Mouse (Mus musculus): ENCODE data around the gene Slc25a4. TPM values are rescaled to one million over a fixed set of nuclear protein-coding genes. Genes with fewer than 3 reads are reported as not detected.

Gene Slc25a4
- total RNA-seq, 2 experiments from 2014 or later = 526 to 616 TPM

DNA sequence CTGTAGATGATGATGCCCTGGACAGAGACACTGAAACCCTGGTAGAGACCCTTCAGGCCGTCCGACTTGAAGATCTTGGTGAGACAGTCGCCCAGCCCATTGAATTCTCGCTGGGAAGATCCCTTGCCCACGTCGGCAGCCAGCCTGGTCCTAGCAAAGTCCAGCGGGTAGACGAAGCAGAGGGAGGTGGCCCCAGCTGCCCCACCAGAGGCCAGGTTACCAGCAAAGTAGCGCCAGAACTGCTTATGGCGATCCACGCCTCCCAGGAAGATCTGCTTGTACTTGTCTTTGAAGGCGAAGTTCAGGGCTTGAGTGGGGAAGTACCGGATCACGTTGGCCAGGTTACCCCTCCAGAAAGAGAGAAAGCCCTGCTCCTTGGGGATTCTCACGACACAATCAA lies 2.0 kb downstream of the Slc25a4 start:
- intact Hi-C loops (cut with DNase I) = no loop called here
- DNase-seq (ENCODE audit: low spot score in 2 of 2) = peak in 1 of 2 experiments; percentile 26

DNA sequence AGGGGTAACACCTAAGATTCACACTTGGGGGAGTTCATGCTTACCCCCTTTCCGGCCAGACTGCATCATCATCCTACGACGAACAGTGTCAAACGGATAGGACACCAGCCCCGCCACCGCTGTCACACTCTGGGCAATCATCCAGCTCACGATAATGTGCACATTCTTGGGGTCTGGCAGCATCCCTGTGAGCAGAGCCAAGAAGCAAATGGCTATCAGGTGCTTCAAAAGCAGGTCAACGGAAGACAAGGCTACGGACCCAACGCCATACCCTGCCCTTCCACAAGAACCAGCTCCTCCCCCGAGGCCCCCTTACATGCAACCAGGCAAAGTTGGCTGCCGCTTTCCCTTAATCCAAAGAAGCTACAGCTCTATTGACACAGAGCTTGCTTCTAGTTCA lies 2.7 kb downstream of the Slc25a4 start:
- intact Hi-C loops (cut with DNase I) = no loop called here
- DNase-seq (ENCODE audit: low spot score in 2 of 2) = peak; percentile 38 to 53

DNA sequence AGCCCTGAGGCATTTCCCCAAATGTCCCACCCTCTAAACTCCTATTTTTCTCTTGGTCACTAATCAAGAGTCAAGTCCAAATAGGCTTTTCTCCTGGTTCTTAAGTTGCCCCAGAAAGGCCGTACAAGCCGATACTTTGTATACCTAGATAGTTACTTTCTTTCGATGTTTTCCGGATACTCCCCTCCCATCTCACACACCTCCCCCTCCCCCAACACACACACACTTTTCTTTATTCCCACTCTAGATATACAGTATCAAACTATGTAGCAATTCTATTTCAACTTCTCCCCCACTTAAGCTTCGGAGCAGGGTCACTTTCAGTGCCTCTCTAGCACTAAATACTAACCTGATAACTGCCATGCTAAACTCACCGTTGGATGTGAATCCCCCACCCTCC lies 5.0 kb downstream of the Slc25a4 start:
- intact Hi-C loops (cut with DNase I) = no loop called here
- no peak for DNase-seq (ENCODE audit: low spot score in 2 of 2)

DNA sequence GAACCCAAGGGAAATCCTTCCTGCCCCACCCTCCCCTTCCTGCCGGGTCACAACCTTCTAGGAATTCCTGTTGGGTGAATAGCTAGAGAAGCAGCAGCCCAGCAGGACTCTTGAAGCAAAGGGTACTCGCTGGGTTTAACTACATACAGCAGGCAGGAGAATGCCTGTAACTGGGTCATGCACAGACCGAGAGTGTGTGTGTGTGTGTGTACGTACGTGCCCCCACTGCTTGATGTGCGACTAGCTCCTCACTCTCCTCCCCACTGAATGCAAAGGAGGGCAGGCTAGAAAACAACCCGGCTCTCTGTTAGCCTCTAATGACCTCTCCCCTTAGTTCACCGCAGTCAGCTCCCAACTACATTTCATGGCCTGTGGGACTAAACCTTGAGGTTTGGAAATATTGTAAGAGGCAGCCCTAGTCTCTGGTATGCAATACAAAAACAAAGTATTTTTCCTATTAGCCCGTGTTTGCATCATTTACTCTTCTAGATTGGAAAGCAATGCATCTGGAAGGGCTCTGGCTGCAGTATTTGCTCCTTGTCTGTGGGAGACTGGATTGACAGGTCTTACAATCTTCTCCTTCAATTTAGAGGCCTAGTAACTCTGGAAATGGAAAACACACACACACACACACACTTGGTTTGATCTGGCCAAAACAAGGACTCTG lies 6.0 kb downstream of the Slc25a4 start:
- intact Hi-C loops (cut with DNase I) = no loop called here
- DNase-seq (ENCODE audit: low spot score in 2 of 2) = no peak

DNA sequence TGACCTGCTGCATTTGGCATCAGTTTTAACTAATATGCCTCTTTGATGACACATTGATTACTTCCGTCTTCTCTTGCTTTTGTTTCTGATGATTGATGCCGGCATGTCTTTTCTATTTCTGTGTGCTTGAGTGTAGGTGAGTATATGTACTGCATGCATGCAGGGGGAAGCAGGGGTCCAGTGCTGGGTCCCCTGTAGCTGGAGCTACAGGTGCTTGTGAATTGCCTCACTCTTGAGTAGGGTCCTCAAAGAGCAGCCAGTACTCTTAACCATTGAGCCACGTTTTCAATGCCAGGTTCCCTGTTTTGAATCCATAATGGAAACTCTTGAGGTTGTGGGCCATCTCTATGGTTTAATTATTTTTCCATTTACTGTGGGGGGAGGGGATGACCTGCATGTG lies 6.8 kb downstream of the Slc25a4 start:
- DNase-seq (ENCODE audit: low spot score in 2 of 2) = no peak
- intact Hi-C loops (cut with DNase I) = no loop called here

DNA sequence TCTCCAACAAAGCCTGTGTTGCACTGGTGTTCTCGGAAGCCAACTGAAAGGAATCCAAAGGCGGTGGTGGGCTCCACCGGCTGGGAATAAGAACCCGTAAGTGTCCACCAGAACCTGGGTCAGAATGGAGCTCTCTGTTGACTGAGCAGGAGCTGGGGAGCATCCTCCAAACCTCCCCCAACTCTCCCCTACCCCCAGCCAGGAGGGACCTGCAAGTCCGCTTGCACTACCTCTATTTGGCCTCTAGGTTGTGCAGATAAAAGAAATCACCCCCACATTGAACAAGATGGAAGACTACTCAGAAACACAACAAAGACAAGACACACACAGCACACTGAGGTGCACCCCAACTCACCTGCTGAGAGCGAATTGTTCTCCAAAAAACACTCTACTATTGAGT lies 8.7 kb downstream of the Slc25a4 start:
- intact Hi-C loops (cut with DNase I) = no loop called here

DNA sequence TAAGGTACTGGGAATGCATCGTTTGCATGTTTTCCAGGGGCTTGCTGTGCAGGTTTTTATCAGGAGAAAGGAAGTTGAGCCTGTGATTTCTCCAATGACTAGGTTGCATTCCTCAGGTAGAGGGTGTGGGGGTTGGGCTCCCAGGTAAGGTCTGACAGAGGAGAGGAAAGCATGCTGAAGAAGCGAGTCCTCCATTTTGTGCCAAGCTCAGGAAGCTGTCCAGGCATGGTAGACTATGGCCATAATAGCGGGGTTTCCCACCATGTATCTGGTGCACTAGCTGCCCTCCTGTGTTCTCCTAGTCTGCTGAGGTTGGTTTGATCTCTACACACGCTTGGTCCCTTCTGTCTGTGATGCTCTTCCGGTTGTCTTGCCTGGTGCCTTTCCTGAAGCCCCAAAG lies 13.4 kb downstream of the Slc25a4 start:
- intact Hi-C loops (cut with DNase I) = no loop called here
- DNase-seq (ENCODE audit: low spot score in 2 of 2) = no peak

More for the DNA sequence above, 8.7 kb downstream of the Slc25a4 start:
- no peak for DNase-seq (ENCODE audit: low spot score in 2 of 2)

DNA sequence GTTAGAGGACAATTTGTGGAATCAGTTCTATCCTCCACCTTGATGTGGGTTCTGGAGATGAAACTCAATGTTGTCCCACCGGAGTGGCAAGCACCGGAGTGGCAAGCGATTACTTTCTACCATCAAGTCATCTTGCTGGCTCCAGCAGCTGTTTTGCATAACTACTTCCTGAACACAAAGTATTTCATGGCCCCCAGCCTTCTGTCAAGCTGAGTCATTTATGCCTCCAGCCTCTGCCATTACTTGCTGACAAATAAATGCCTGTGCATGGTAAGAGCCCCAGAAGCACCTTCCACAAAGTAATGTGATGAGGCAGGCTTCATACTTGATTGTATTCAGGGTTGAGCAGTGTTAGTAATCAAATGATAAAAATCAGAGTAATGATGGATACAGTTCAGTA lies 14.2 kb downstream of the Slc25a4 start:
- DNase-seq (ENCODE audit: low spot score in 2 of 2) = no peak

DNA sequence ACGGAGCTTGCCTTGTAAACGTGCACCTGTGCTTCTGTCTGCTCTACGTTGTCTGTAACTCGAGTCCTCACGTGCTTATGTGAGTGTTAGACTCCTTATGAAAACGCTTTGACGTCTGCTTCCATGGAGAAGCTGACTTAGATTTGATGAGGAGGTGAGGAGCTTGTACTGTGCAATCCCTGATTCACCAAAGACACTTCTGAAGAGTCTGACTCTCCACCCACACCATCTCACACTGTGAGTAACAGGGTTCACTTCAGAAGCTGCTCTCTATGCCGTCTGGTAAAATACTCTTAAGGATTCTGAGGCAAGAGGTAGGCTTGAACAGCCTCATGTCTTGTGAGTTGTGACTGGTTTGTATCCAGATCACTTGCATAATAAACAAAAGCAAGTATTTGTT lies 18.0 kb downstream of the Slc25a4 start:
- intact Hi-C loops (cut with DNase I) = no loop called here

More for the DNA sequence above, 14.2 kb downstream of the Slc25a4 start:
- intact Hi-C loops (cut with DNase I) = no loop called here

DNA sequence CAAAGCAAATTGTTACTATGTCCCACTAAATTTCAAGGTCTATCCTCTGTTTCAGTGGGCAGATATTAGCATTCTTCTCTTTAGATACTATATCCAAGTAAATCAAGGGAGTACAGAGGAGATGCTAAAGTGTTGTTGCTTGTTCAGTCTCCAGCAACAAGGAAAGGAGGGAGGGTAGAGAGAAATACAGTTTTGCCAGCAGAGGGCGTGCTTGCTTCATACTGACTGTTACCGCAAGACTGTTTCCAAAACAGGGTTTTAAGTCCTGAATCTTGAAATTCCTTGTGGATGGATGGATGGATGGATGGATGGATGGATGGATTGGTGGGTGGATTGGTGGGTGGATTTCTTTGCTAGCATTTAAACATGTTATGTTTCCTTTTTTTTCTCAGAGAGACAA lies 25.7 kb downstream of the Slc25a4 start:
- DNase-seq (ENCODE audit: low spot score in 2 of 2) = peak in 1 of 2 experiments; percentile 50
- intact Hi-C loops (cut with DNase I) = loop anchor here (5.0 kb wide), 1 partner anchor 52 kb away; no protein-coding TSS in a partner anchor

More for the DNA sequence above, 18.0 kb downstream of the Slc25a4 start:
- no peak for DNase-seq (ENCODE audit: low spot score in 2 of 2)

DNA sequence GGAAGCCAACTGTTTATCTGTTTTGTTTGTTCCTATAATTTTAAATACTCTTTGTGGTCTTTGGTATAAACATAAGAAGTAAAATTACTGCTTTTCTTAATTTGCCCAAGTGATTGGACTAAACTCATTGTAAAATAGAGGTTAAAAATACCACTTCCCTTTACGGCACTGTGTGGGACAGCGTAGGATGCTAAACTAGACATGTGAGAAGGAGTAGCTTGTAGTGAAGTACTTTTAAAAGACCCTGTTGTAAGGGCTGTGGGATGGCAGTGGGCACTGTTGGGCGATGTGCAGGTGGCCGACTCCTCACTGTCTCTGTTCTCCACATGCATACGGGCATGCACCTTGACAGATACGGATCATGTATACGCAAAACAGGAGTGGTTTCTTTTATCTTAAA lies 30.9 kb downstream of the Slc25a4 start:
- peak in 1 of 2 experiments; percentile 32 for DNase-seq (ENCODE audit: low spot score in 2 of 2)
- intact Hi-C loops (cut with DNase I) = no loop called here

DNA sequence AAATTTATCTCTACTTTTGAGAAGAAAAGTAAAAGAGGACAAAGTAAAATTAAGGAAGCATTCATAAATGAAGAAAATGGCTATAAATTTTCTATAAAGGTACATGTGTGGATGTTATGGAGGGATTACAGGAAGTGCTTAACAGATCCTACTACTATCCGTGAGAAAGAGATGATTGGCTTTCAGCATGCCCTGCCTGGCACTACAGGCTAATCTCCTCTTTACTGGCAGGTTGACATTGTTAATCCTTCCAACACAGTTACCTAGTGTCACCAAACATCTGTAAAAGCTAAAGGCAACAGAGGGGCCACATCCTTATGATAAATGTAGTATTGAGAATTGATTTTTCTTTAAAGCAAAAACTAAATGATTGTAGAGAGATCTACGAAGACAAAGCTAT lies 37.4 kb downstream of the Slc25a4 start:
- intact Hi-C loops (cut with DNase I) = no loop called here
- no peak for DNase-seq (ENCODE audit: low spot score in 2 of 2)

DNA sequence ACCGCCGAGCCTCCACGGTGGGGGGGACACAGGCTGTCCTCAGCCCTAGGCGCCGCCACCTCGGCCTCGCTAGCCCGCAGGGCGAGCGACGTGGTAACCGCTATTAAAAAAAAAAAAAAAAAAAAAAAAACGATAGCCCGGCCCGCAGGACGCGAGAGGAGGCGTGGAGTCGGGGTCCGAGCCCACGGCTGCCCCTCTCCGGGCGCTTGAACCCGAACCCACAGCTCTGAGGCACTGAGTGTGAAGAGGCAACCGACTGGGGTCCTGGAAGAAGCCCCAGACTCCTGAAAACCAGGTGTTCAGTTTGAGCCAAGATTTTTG lies 47.3 kb downstream of the Slc25a4 start:
- intact Hi-C loops (cut with DNase I) = loop anchor here (1.0 to 5.0 kb wide), 2 partner anchors 46 to 162 kb away; no protein-coding TSS in a partner anchor

DNA sequence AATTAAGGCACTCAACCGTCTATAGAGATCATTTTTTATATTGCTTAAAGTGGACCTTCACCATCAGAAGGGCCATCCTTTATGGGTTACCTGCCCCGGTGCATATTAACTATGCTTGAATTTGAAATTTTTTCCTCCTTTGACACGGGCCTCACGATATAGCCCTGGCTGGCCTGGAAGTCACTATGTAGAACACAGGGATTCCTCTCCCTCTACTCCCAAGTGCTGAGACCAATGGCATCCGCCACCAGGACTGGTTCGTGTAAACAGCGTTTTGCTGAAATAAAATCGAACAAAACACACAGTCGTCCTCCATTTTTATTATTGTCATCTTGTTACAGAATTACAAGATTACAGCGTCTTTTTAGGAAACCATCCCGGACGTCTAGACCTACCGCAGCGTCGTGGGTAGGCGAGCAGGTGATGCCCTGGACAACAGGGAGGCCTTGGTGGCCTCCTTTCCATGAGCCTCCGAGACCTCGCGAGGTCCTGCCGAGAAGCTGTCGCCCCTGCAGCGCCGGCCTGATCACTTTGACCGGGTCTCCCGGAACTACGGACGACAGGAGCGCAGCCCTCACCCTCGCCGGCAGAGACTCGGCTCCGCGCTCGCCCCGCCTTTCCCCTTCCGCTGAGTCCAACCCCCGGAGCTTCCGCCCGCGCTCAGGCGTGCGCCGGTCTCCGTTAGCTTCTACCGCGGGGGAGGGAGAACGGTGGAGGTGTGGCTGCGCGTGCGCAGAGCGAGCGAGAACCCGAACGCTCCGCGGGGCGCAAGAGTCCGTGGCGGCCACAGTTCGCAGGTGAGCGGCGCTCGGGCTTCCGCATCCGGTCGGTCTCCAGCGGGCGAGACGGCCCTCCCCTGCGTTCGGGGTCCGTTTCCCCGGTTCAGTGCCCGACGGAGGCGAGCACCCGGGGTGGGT lies 47.9 kb downstream of the Slc25a4 start:
- DNase-seq (ENCODE audit: low spot score in 2 of 2) = peak; percentile 97 to 98
- intact Hi-C loops (cut with DNase I) = loop anchor here (1.0 to 5.0 kb wide), 2 partner anchors 47 to 161 kb away; no protein-coding TSS in a partner anchor

More for the DNA sequence above, 47.3 kb downstream of the Slc25a4 start:
- no peak for DNase-seq (ENCODE audit: low spot score in 2 of 2)

Small RNAs within 50 kb of the gene (microRNA-seq; reads per million reads assigned to microRNA genes)
- not detected for gene Gm23812

Other genes starting within 250 kb of the Slc25a4 start
- 1 to 10 TPM; 2.0 to 3.4 TPM for gene 1700029J07Rik, start 236.0 kb downstream of the Slc25a4 start, total RNA-seq (2021)
- gene Ufsp2, start 235.8 kb downstream of the Slc25a4 start, total RNA-seq (2021) = 10 to 100 TPM; 57.4 to 58.4 TPM
- gene Lrp2bp, start 212.0 kb downstream of the Slc25a4 start, total RNA-seq (2021) = under 1 TPM; 0.54 to 1.00 TPM
- gene Ankrd37, start 205.6 kb downstream of the Slc25a4 start, total RNA-seq (2021) = 10 to 100 TPM in 1 of 2 experiments, 1 to 10 TPM in 1; 9.6 to 12.7 TPM
- gene Cfap97, start 59.5 kb downstream of the Slc25a4 start, total RNA-seq (2021) = 10 to 100 TPM; 20.4 to 24.6 TPM
- 10 to 100 TPM; 42.1 to 43.0 TPM for gene Snx25, start 59.1 kb downstream of the Slc25a4 start, total RNA-seq (2021)
- gene Helt, start 83.4 kb upstream of the Slc25a4 start, total RNA-seq (2021) = not detected